Mouse (Mus musculus) liver, embryonic 11.5 days (tissue): Measurements from ENCODE around the gene Coro1c. TPM values are rescaled to one million over a fixed set of nuclear protein-coding genes. Genes with fewer than 3 reads are reported as not detected.
"Not testable (repeated sequence)": the region's sequence is repeated elsewhere in the genome, so short reads cannot be mapped to it uniquely, and the experiment has no call there.

Source experiments
- ATAC-seq: fragments of 200-750 bp; cut with Nextera tagmentation; replicated peaks from 2 replicates; pipeline ENCODE4 v1.8.0; 2017; ENCODE audit warnings: moderate number of reproducible peaks, mild to moderate bottlenecking, moderate TSS enrichment, moderate library complexity; ENCODE audit not compliant: low FRiP score
- DNase-seq: peaks from one replicate; pipeline ENCODE4 v3.0.0-alpha.2; 2017; ENCODE audit warnings: low spot score
- H3K27ac ChIP-seq: fragments of 300-500 bp; sonication (generic); 2 replicates; pipeline ENCODE4 v1.5.1; 2014; ENCODE audit warnings: mild to moderate bottlenecking, low read depth, low read length, control low read depth
- H3K27me3 ChIP-seq: fragments of 300-500 bp; sonication (generic); replicated peaks from 2 replicates; pipeline ENCODE4 v1.6.1; 2014; ENCODE audit warnings: low read length, mixed read lengths; ENCODE audit not compliant: control insufficient read depth, insufficient read depth
- H3K36me3 ChIP-seq: fragments of 300-500 bp; sonication (generic); 2 replicates; pipeline ENCODE4 v1.6.1; 2014; ENCODE audit warnings: mild to moderate bottlenecking, low read length, moderate library complexity, mixed read lengths; ENCODE audit not compliant: control insufficient read depth, insufficient read depth
- H3K4me1 ChIP-seq: fragments of 300-500 bp; sonication (generic); replicated peaks from 2 replicates; pipeline ENCODE4 v1.6.1; 2014; ENCODE audit warnings: low read length, mixed read lengths; ENCODE audit not compliant: control insufficient read depth, insufficient read depth
- H3K4me2 ChIP-seq: fragments of 300-500 bp; sonication (generic); 2 replicates; pipeline ENCODE4 v1.6.1; 2014; ENCODE audit warnings: mild to moderate bottlenecking, control low read depth, moderate library complexity
- H3K4me3 ChIP-seq: fragments of 300-500 bp; sonication (generic); 2 replicates; pipeline ENCODE4 v1.5.1; 2014; ENCODE audit warnings: low read depth, low read length, control low read depth
- H3K9ac ChIP-seq: fragments of 300-500 bp; sonication (generic); 2 replicates; pipeline ENCODE4 v1.6.1; 2014; ENCODE audit warnings: low read depth, low read length, control low read depth
- H3K9me3 ChIP-seq: fragments of 300-500 bp; sonication (generic); 2 replicates; pipeline ENCODE4 v1.6.1; 2016; ENCODE audit warnings: low read length, inconsistent platforms, mixed read lengths; ENCODE audit not compliant: control insufficient read depth
- WGBS: fragments of 180-500 bp; shearing (Covaris S2); extraction: QIAGEN DNeasy Blood & Tissue Kit; methylation state at CpG from one replicate; pipeline ENCODE4 v1.1.7; 2014; 5-methylcytosine and 5-hydroxymethylcytosine counted together
- polyA plus RNA-seq: library from polyadenylated mRNA; unstranded; fragments of >200 nt; fragmentation: Nextera tagmentation; extraction: Ambion mirVana; gene quantifications from 2 replicates; pipeline ENCODE4 v1.2.1, GENCODE M21; 2014

Coro1c gene
- polyA plus RNA-seq, 1 experiment from 2014 or later: 122 TPM

DNA sequence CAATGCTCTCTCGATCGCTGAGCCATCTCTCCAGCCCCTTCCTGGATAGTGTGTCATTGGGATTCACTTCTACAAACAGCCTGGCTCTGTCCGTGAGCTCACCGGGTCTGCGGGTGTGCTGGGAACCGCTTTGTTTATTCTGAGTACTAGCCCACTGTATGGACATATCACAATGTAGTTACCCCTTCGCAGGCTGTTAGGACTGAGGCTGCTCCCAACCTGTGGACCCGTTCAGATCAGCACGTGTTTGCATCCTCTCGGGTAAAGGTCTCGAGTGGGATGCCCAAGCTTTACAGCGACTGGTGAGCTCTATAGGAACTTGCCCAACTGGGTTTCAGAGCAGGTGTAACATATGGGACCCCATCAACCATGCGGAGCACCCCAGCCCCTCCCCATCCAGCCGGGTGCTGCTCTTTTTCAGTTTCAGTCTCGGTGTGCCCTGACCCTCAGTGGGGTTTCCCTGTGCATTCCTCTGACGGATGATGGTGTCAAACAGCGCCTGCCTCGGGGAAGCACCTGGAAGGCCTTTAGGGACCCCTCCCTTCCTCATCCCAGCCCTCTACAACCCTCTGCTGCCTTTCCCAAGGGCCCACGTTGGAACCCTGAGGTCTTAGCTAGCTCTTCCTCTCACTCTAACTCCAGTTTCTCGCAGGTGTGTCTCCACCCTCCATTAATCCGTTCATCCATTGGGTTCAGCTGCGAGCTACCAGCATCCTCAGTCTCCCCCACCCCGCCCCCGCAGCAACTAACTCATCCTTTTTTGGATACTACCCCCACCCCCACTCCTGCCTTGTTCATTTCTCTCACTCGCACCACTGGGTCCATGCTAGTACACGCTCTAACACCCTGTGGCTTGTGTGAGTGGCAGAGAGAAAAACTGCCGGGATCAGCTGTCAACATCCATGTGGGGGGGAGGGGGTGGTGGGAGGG, 94.2 kb downstream of the Coro1c start:
- Histone ChIP-seq H3K4me1 (peaks cover 4% of the 10 kb centered on the region), H3K27me3 (no peaks in the 10 kb centered on the region), H3K27ac (no peak overlapping the region), H3K9ac (no peak overlapping the region), H3K4me3 (no peak overlapping the region), H3K9me3 (no peaks in the 10 kb centered on the region), H3K4me2 (no peak overlapping the region), H3K36me3 (no peaks in the 10 kb centered on the region)
- WGBS: 37% methylated on average over 27 of the region's 27 CpGs
- DNase-seq: no peak
- no peak for ATAC-seq

DNA sequence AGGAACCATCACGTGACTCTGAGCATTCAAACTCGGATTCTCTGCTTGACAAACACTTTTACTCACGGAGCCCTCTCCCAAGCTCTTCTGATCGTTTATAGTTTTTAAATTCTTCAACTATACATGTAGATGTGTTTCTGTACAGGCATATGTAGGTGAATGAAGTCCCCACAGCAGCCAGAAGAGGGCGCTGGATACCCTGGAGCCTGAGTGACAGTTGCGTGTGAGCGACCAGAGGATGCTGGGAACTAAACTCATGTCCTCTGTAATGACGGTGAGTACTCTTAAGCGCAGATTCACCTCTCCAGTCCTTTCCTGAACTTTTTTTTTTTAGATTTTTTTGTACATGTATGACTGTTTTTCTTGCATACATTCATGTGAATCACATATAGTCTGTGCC, 95.0 kb downstream of the Coro1c start:
- Histone ChIP-seq H3K36me3 (no peaks in the 10 kb centered on the region), H3K4me1 (peaks cover 4% of the 10 kb centered on the region)
- WGBS: 20% methylated on average over 9 of the region's 9 CpGs

GRCm38 (mm10) chr5:113812638-113813037, 95.9 kb downstream of the Coro1c start:
- Histone ChIP-seq H3K36me3 (no peaks in the 10 kb centered on the region), H3K4me3 (no peak overlapping the region), H3K9ac (no peak overlapping the region), H3K4me1 (peaks cover 10% of the 10 kb centered on the region), H3K27ac (no peak overlapping the region), H3K4me2 (no peak overlapping the region), H3K9me3 (no peaks in the 10 kb centered on the region), H3K27me3 (no peaks in the 10 kb centered on the region)
- ATAC-seq (no peak), DNase-seq (no peak)
- WGBS: 69% methylated on average over 2 of the region's 2 CpGs

More for the DNA sequence above, 95.0 kb downstream of the Coro1c start:
- H3K4me2 ChIP-seq: no peak overlapping the region
- no peaks in the 10 kb centered on the region for H3K27me3 ChIP-seq
- ATAC-seq: no peak
- no peak overlapping the region for H3K4me3 ChIP-seq
- no peak overlapping the region for H3K27ac ChIP-seq
- no peaks in the 10 kb centered on the region for H3K9me3 ChIP-seq
- no peak overlapping the region for H3K9ac ChIP-seq
- DNase-seq: no peak

DNA sequence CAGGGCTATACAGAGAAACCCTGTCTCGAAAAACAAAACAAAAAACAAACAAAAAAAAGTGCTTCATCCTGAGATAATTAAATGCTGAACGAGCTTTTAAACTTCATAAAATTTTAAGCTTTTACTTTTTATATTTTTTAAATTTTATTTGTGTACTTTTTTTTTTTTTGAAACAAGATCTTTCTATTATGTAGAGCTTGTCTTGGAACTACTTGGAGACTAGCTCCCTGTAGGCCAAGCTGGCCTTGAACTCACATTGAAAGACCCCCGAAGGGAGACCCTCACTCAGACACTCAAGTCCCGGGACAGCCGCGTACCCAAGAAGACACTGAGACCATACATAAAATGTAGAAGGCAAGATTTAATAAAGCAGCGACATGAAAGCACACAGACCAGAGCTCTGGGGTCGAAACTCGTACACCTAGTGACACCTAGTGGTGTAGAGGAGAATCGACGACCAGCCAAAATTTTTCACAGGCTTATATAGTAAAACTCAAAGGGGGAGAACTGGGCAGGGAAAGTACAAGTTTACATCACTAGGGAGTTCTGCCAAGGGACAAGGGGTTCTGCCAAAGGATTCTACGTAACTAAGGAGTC, 96.6 kb downstream of the Coro1c start:
- H3K4me2 ChIP-seq, H3K9me3 ChIP-seq, H3K4me1 ChIP-seq, DNase-seq, ATAC-seq, H3K27ac ChIP-seq, H3K27me3 ChIP-seq, H3K9ac ChIP-seq, H3K36me3 ChIP-seq, H3K4me3 ChIP-seq: not testable (repeated sequence)
- WGBS: 18% methylated on average over 11 of the region's 12 CpGs

DNA sequence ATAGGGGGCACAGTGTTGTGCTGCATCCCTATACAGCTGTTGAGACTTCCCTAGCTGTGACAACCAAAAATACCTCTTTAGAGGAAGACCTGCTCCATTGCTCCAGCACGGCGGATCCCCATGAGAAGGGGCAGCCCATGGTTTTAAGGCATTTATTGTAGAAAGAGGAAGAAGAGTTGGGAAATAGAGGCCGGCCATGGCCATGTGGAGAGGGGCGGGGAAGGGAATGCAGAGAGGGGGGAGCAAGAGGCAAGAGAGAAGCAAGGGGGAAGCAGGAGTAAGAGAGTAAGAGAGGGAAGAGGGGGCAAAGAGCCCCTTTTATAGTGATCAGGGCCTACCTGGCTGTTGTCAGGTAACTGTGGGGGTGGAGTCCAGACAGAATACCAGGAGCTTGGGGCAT, 98.4 kb downstream of the Coro1c start:
- ATAC-seq (no peak), DNase-seq (no peak)
- no peaks in the 10 kb centered on the region for H3K27me3 ChIP-seq
- H3K4me1 ChIP-seq: peaks cover 13% of the 10 kb centered on the region
- H3K9me3 ChIP-seq: no peaks in the 10 kb centered on the region
- no peaks in the 10 kb centered on the region for H3K36me3 ChIP-seq
- H3K4me3 ChIP-seq: no peak overlapping the region
- WGBS: 68% methylated on average over 4 of the region's 4 CpGs
- no peak overlapping the region for H3K4me2 ChIP-seq
- no peak overlapping the region for H3K27ac ChIP-seq
- H3K9ac ChIP-seq: no peak overlapping the region

DNA sequence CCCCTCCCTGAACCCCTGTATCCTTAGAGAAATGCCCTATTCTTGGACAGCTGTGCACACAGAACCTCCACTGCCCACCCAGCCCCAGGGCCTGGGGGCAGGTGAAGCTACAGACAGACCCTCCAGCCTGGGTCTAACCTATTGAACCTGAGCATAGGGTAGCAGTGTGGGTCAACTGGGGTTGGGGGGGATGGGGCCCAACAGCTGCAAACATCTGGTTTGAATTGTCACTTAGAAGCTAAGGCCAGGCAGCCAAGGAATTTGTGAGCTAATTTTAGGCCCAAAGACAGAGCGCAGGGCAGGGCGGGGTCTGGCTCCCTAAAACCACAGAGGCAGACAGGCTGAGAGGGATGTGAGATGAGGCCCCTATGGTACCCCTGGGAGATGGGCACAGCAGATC, 100.4 kb downstream of the Coro1c start:
- Histone ChIP-seq H3K4me2 (no peak overlapping the region), H3K4me1 (peaks cover 13% of the 10 kb centered on the region), H3K27me3 (no peaks in the 10 kb centered on the region), H3K9me3 (no peaks in the 10 kb centered on the region), H3K36me3 (no peaks in the 10 kb centered on the region), H3K9ac (no peak overlapping the region), H3K27ac (no peak overlapping the region), H3K4me3 (no peak overlapping the region)
- no peak for ATAC-seq
- DNase-seq: no peak
- 64% methylated on average over 2 of the region's 2 CpGs for WGBS

DNA sequence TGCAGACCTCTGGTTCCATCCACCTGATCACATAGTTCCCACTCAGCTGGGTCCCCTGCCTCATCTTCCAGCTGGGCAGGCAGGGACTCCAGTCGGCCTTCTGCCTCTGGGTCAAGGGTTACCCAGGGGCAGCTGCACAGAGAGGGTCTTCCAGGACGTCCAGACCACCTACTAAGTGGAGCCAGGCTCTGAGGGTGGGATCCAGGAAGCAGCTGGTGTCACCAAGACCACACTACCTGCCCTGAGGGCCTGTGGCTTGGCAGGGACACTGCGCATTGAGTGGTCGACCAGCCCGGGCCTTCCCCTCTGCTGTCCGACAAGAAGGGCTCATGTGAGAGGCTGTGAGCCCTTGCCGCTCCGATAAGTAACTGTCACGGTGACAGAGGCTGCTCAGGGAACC, 100.8 kb downstream of the Coro1c start:
- Histone ChIP-seq H3K27me3 (no peaks in the 10 kb centered on the region), H3K4me2 (no peak overlapping the region), H3K36me3 (no peaks in the 10 kb centered on the region), H3K4me3 (no peak overlapping the region), H3K27ac (no peak overlapping the region), H3K9ac (no peak overlapping the region), H3K4me1 (peaks cover 13% of the 10 kb centered on the region), H3K9me3 (no peaks in the 10 kb centered on the region)
- WGBS: 66% methylated on average over 9 of the region's 9 CpGs
- ATAC-seq (no peak), DNase-seq (no peak)

DNA sequence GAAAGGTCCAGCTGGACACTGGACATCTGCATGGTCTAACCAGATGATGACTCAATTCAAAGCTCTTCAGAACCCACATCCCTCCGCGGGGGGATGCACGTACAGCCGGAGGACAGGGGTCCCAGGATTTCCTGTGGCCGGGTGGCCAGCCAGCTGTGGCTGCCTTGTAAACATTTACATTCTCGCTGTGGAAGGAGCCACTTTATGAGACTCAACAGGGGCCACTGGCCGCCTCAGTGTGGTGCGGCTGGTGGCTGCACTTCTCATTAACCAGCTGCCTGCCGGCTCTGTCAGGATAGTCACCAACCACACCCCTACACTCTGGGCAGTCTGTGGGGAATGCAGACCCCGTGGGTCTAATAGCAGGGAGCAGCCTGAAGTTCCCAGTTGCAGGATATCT, 102.1 kb downstream of the Coro1c start:
- DNase-seq (no peak), ATAC-seq (no peak)
- Histone ChIP-seq H3K9ac (no peak overlapping the region), H3K4me1 (peaks cover 13% of the 10 kb centered on the region), H3K36me3 (no peaks in the 10 kb centered on the region), H3K4me3 (no peak overlapping the region), H3K27me3 (no peaks in the 10 kb centered on the region), H3K9me3 (no peaks in the 10 kb centered on the region), H3K27ac (no peak overlapping the region), H3K4me2 (no peak overlapping the region)
- WGBS: 19% methylated on average over 10 of the region's 10 CpGs

DNA sequence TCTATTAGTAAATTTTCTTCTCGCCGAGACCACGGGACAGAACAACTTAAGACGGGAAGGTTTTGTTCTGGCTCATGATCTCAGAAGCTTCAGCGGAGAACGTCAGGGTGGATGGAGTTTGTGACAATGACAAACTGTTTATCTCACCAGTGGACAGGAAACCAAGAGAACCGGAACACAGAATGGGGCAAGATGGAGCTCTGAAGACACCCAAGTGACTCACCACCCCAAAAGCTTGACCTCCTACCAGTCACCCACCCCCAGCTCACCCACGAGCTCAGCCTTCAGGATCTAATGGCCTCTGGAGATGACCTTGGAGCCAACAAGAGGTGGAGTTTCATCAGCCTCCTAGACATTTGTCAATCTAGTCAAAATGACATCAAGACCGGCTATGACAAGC, 103.3 kb downstream of the Coro1c start:
- Histone ChIP-seq H3K9me3 (no peaks in the 10 kb centered on the region), H3K27me3 (no peaks in the 10 kb centered on the region), H3K4me1 (peaks cover 13% of the 10 kb centered on the region), H3K27ac (no peak overlapping the region), H3K9ac (no peak overlapping the region), H3K4me2 (no peak overlapping the region), H3K4me3 (no peak overlapping the region), H3K36me3 (no peaks in the 10 kb centered on the region)
- no peak for DNase-seq
- 80% methylated on average over 9 of the region's 9 CpGs for WGBS
- no peak for ATAC-seq
